In the genomic region with DNA sequence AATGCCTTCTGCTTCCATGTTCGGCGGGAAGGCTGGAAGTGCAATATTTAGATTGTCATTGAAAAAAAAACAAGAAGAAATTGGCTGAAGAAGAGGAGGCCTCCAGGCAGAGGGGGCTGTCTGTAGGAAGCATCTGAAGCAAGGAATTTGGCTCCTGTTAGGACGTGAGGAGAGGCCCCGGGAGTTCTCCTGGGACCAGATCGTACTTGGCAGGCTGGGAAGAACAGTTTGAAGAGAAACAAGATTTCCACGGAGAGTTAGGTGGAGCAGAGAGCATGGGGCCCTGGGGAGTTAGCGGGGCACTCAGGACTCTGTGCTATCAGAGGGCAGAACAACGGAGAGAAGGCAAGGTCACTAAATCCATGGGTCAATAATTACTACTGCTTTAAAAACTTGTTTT, we compare ENCODE assay signal across 12 mouse cellular contexts. TPM values are rescaled to one million over a fixed set of nuclear protein-coding genes. Genes with fewer than 3 reads are reported as not detected.
DNase-seq lines count a peak whose midpoint lies in the region; ATAC-seq and TF ChIP-seq lines count a peak whose summit lies in the region.
"Had no signal": no experiment of that assay in that cellular context is flagged by ENCODE, and none has a peak within 500 bp of the region (broad histone marks: within the 10 kb centered on the region; RNA-seq: fewer than 3 reads in every experiment).

No protein-coding gene starts in this region.

- H3K4me3 ChIP-seq in heart, embryonic 13.5 days, result no peak overlapping the region
- H3K4me3 ChIP-seq in stomach, postnatal 0 days (ENCODE audit: low read depth, low read length), result no peak overlapping the region

- peak; percentile 15 for DNase-seq in kidney, adult 11 months
- DNase-seq in kidney, postnatal 36 days, result no peak
- DNase-seq in fat pad, adult 2 months (ENCODE audit: extremely low read depth, low read depth, low spot score), result peak; percentile 28
- no peak for DNase-seq in stomach, postnatal 0 days (ENCODE audit: low spot score)
- no peak for DNase-seq in thymus, postnatal 0 days (ENCODE audit: low spot score)
- DNase-seq in thymus, postnatal 10 days (ENCODE audit: low spot score in 2 of 2), result no peak
- DNase-seq: cerebellum, adult 11 months; lung, postnatal 36 days; midbrain, embryonic 14.5 days; thymus, postnatal 25 days had no signal

- H3K27ac ChIP-seq in heart, embryonic 13.5 days (replicated peaks), result peak overlapping the region; percentile 39; the same call in 1 of the 2 replicates
- H3K27ac ChIP-seq in stomach, postnatal 0 days (replicated peaks), result peak overlapping the region; percentile 41; the same call in 1 of the 2 replicates

- ATAC-seq in heart, embryonic 13.5 days (ENCODE audit: extremely low read depth, insufficient number of reproducible peaks, low FRiP score, low TSS enrichment), result no peak
- no peak for ATAC-seq in stomach, postnatal 0 days (ENCODE audit: low FRiP score, low TSS enrichment)

- no peak overlapping the region for H3K9ac ChIP-seq in heart, embryonic 13.5 days
- no peak overlapping the region for H3K9ac ChIP-seq in stomach, postnatal 0 days (ENCODE audit: low read length)

- TF ChIP-seq CTCF in stomach, postnatal 0 days (IDR thresholded peaks at IDR 0.05; ENCODE audit: low read depth), result no peak

- 0 out of 2 replicates have a peak, but pooled peaks cover 9% of the 10 kb centered on the region for H3K9me3 ChIP-seq in heart, embryonic 13.5 days
- no peaks in the 10 kb centered on the region for H3K9me3 ChIP-seq in stomach, postnatal 0 days (ENCODE audit: control insufficient read depth, low read length)

- no peak overlapping the region for H3K4me2 ChIP-seq in heart, embryonic 13.5 days
- no peak overlapping the region for H3K4me2 ChIP-seq in stomach, postnatal 0 days (replicated peaks; ENCODE audit: low read depth)
- H3K4me2 ChIP-seq: liver, embryonic 11.5 days had no signal

- TF ChIP-seq EP300 in stomach, postnatal 0 days (optimal IDR thresholded peaks at IDR 0.05), result no peak

- no peaks in the 10 kb centered on the region for H3K27me3 ChIP-seq in heart, embryonic 13.5 days (replicated peaks)
- no peaks in the 10 kb centered on the region for H3K27me3 ChIP-seq in stomach, postnatal 0 days (ENCODE audit: control insufficient read depth, insufficient read depth, low read length)

- peaks cover 21% of the 10 kb centered on the region for H3K4me1 ChIP-seq in heart, embryonic 13.5 days
- H3K4me1 ChIP-seq in stomach, postnatal 0 days (replicated peaks; ENCODE audit: control insufficient read depth, insufficient read depth), result no peaks in the 10 kb centered on the region; the same call in 1 of the 2 replicates

- 57% methylated on average over 8 of the region's 8 CpGs for WGBS in heart, embryonic 13.5 days
- WGBS in stomach, postnatal 0 days, result 44% methylated on average over 8 of the region's 8 CpGs

- H3K36me3 ChIP-seq in heart, embryonic 13.5 days, result no peaks in the 10 kb centered on the region
- H3K36me3 ChIP-seq in stomach, postnatal 0 days (ENCODE audit: control insufficient read depth, insufficient read depth, low read length), result no peaks in the 10 kb centered on the region

RNA-seq across cellular contexts. Expression of a gene that starts 10.0 kb away (rescaled TPM):
- polyA plus RNA-seq in heart, embryonic 13.5 days (2015; fragmentation: Nextera tagmentation; extraction: Ambion mirVana), result 28.4 and 28.7 TPM in 2 replicates
- polyA plus RNA-seq in stomach, postnatal 0 days (2015; fragmentation: Nextera tagmentation; extraction: Ambion mirVana), result 15.2 and 16.1 TPM in 2 replicates
- 13.9 and 15.5 TPM in 2 replicates for polyA plus RNA-seq in thymus, postnatal 0 days (2015; fragmentation: Nextera tagmentation; extraction: Ambion mirVana)

Comparison
In these comparisons a context has a peak if more than half of its experiments do, and no peak if none do; other contexts are left out.
1. DNase-seq: peak in kidney, adult 11 months (single experiment) and fat pad, adult 2 months (single experiment); none in kidney, postnatal 36 days (0 of 2), stomach, postnatal 0 days (single experiment), thymus, postnatal 0 days (single experiment) and thymus, postnatal 10 days (0 of 2).